Mouse (Mus musculus) liver, postnatal 0 days (tissue): Measurements from ENCODE around the gene Vipr2.
A peak's percentile ranks its signal among the peaks of the same experiment; 100 is the strongest.

ENCODE experiments used
- CTCF ChIP-seq: sonication (generic); IDR thresholded peaks from 2 replicates; pipeline ENCODE4 v1.5.1; 2016; ENCODE audit warnings: antibody characterized with exemption, low read depth
- EP300 ChIP-seq: IDR thresholded peaks from 2 replicates; pipeline ENCODE4 v1.6.1; 2016; ENCODE audit warnings: antibody characterized with exemption, low read depth, mild to moderate bottlenecking

DNA sequence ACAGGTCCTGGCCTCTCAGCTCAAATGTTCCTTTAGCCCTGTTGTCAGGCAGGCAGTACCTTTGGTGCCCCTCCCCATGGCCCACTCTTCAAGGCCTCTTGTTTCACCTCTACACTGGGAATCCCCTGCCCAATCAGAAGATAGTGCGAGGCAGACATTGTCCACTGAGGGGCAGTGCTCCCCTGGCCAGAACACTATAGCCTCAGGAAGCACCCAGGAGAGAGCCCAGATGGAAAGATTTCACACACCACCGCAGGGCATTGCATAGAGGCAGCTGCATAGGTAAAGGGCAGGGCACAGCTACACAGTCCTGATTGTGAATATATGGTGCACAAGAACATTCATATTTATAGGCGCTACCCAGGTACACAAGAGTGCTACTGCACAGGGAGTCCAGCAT lies 6.5 kb upstream of the Vipr2 start:
- TF ChIP-seq CTCF: peak; percentile 63
- no peak for TF ChIP-seq EP300
